Mouse (Mus musculus): ENCODE measurements around the gene Npr3. TPM values are rescaled to one million over a fixed set of nuclear protein-coding genes. Genes with fewer than 3 reads are reported as not detected.

Gene Npr3
- polyA plus RNA-seq, 1 experiment from 2014 or later, result 8.1 TPM

GRCm38 (mm10) chr15:11877273-11877672 is 29.8 kb downstream of the Npr3 start:
- no peak overlapping the region for H3K4me3 ChIP-seq (replicated peaks)
- H3K4me2 ChIP-seq (replicated peaks), result no peak overlapping the region
- H3K36me3 ChIP-seq, result no peaks in the 10 kb centered on the region
- H3K9ac ChIP-seq, result no peak overlapping the region
- ATAC-seq, result no peak
- H3K27me3 ChIP-seq (replicated peaks), result no peaks in the 10 kb centered on the region
- no peaks in the 10 kb centered on the region for H3K4me1 ChIP-seq (replicated peaks)
- H3K27ac ChIP-seq, result no peak overlapping the region
- WGBS, result 75% methylated on average over 2 of the region's 2 CpGs
- no peaks in the 10 kb centered on the region for H3K9me3 ChIP-seq

- Histone ChIP-seq H3K27ac (no peak overlapping the region), H3K36me3 (no peaks in the 10 kb centered on the region)
- no peak for ATAC-seq
These were observed 40.2 kb downstream of the Npr3 start for GRCm38 (mm10) chr15:11866918-11867317.

GRCm38 (mm10) chr15:11863540-11863818 is 43.6 kb downstream of the Npr3 start:
- Histone ChIP-seq H3K27me3 (replicated peaks) (no peaks in the 10 kb centered on the region), H3K4me3 (replicated peaks) (no peak overlapping the region), H3K27ac (no peak overlapping the region), H3K36me3 (no peaks in the 10 kb centered on the region), H3K4me2 (replicated peaks) (no peak overlapping the region), H3K9ac (no peak overlapping the region), H3K4me1 (replicated peaks) (0 out of 2 replicates have a peak, but pooled peaks cover 3% of the 10 kb centered on the region), H3K9me3 (no peaks in the 10 kb centered on the region)
- 86% methylated on average over 6 of the region's 6 CpGs for WGBS
- ATAC-seq, result no peak

More at GRCm38 (mm10) chr15:11866918-11867317, 40.2 kb downstream of the Npr3 start:
- 0 out of 2 replicates have a peak, but pooled peaks cover 3% of the 10 kb centered on the region for H3K4me1 ChIP-seq (replicated peaks)
- no peaks in the 10 kb centered on the region for H3K27me3 ChIP-seq (replicated peaks)
- no peaks in the 10 kb centered on the region for H3K9me3 ChIP-seq
- H3K4me2 ChIP-seq (replicated peaks), result no peak overlapping the region
- no peak overlapping the region for H3K4me3 ChIP-seq (replicated peaks)
- no peak overlapping the region for H3K9ac ChIP-seq
- WGBS, result 87% methylated on average over 3 of the region's 3 CpGs

GRCm38 (mm10) chr15:11862785-11863539 is 44.1 kb downstream of the Npr3 start:
- Histone ChIP-seq H3K27me3 (replicated peaks) (no peaks in the 10 kb centered on the region), H3K4me2 (replicated peaks) (no peak overlapping the region), H3K4me3 (replicated peaks) (no peak overlapping the region), H3K36me3 (no peaks in the 10 kb centered on the region), H3K4me1 (replicated peaks) (0 out of 2 replicates have a peak, but pooled peaks cover 3% of the 10 kb centered on the region), H3K9me3 (no peaks in the 10 kb centered on the region), H3K27ac (no peak overlapping the region), H3K9ac (no peak overlapping the region)
- WGBS, result 69% methylated on average over 15 of the region's 15 CpGs
- ATAC-seq, result no peak

GRCm38 (mm10) chr15:11862253-11862652 is 44.8 kb downstream of the Npr3 start:
- 88% methylated on average over 7 of the region's 7 CpGs for WGBS
- no peak for ATAC-seq
- H3K27ac ChIP-seq, result no peak overlapping the region

GRCm38 (mm10) chr15:11860259-11860658 is 46.8 kb downstream of the Npr3 start:
- H3K9ac ChIP-seq, result no peak overlapping the region
- H3K4me3 ChIP-seq (replicated peaks), result no peak overlapping the region
- no peaks in the 10 kb centered on the region for H3K27me3 ChIP-seq (replicated peaks)
- no peaks in the 10 kb centered on the region for H3K9me3 ChIP-seq
- 91% methylated on average over 2 of the region's 2 CpGs for WGBS
- no peak overlapping the region for H3K4me2 ChIP-seq (replicated peaks)
- H3K27ac ChIP-seq, result no peak overlapping the region
- H3K36me3 ChIP-seq, result no peaks in the 10 kb centered on the region
- ATAC-seq, result no peak
- 0 out of 2 replicates have a peak, but pooled peaks cover 3% of the 10 kb centered on the region for H3K4me1 ChIP-seq (replicated peaks)

More at GRCm38 (mm10) chr15:11862253-11862652, 44.8 kb downstream of the Npr3 start:
- H3K4me3 ChIP-seq (replicated peaks), result no peak overlapping the region
- H3K27me3 ChIP-seq (replicated peaks), result no peaks in the 10 kb centered on the region
- 0 out of 2 replicates have a peak, but pooled peaks cover 3% of the 10 kb centered on the region for H3K4me1 ChIP-seq (replicated peaks)
- no peak overlapping the region for H3K4me2 ChIP-seq (replicated peaks)
- H3K9me3 ChIP-seq, result no peaks in the 10 kb centered on the region
- H3K36me3 ChIP-seq, result no peaks in the 10 kb centered on the region
- no peak overlapping the region for H3K9ac ChIP-seq

GRCm38 (mm10) chr15:11859829-11860228 is 47.3 kb downstream of the Npr3 start:
- Histone ChIP-seq H3K27me3 (replicated peaks) (no peaks in the 10 kb centered on the region), H3K4me1 (replicated peaks) (0 out of 2 replicates have a peak, but pooled peaks cover 3% of the 10 kb centered on the region), H3K4me2 (replicated peaks) (no peak overlapping the region), H3K36me3 (no peaks in the 10 kb centered on the region), H3K9ac (no peak overlapping the region), H3K27ac (no peak overlapping the region), H3K9me3 (no peaks in the 10 kb centered on the region), H3K4me3 (replicated peaks) (no peak overlapping the region)
- WGBS, result 91% methylated on average over 3 of the region's 3 CpGs
- no peak for ATAC-seq

GRCm38 (mm10) chr15:11858411-11858810 is 48.7 kb downstream of the Npr3 start:
- ATAC-seq, result no peak

GRCm38 (mm10) chr15:11845204-11846062 is 61.7 kb downstream of the Npr3 start:
- WGBS, result 77% methylated on average over 16 of the region's 16 CpGs

More at GRCm38 (mm10) chr15:11858411-11858810, 48.7 kb downstream of the Npr3 start:
- H3K27ac ChIP-seq, result no peak overlapping the region
- H3K9ac ChIP-seq, result no peak overlapping the region
- no peak overlapping the region for H3K4me2 ChIP-seq (replicated peaks)
- no peak overlapping the region for H3K4me3 ChIP-seq (replicated peaks)
- no peaks in the 10 kb centered on the region for H3K9me3 ChIP-seq
- H3K27me3 ChIP-seq (replicated peaks), result no peaks in the 10 kb centered on the region
- no peaks in the 10 kb centered on the region for H3K36me3 ChIP-seq
- H3K4me1 ChIP-seq (replicated peaks), result 0 out of 2 replicates have a peak, but pooled peaks cover 3% of the 10 kb centered on the region
- WGBS, result 91% methylated on average over 6 of the region's 6 CpGs

GRCm38 (mm10) chr15:11844115-11844514 is 63.0 kb downstream of the Npr3 start:
- 81% methylated on average over 6 of the region's 6 CpGs for WGBS
- Histone ChIP-seq H3K36me3 (no peaks in the 10 kb centered on the region), H3K9me3 (no peaks in the 10 kb centered on the region), H3K27ac (no peak overlapping the region), H3K27me3 (replicated peaks) (no peaks in the 10 kb centered on the region), H3K4me1 (replicated peaks) (no peaks in the 10 kb centered on the region), H3K4me2 (replicated peaks) (no peak overlapping the region), H3K4me3 (replicated peaks) (no peak overlapping the region), H3K9ac (no peak overlapping the region)
- ATAC-seq, result no peak

More at GRCm38 (mm10) chr15:11845204-11846062, 61.7 kb downstream of the Npr3 start:
- no peak overlapping the region for H3K27ac ChIP-seq
- H3K9me3 ChIP-seq, result no peaks in the 10 kb centered on the region
- no peaks in the 10 kb centered on the region for H3K4me1 ChIP-seq (replicated peaks)
- H3K27me3 ChIP-seq (replicated peaks), result no peaks in the 10 kb centered on the region
- ATAC-seq, result no peak
- H3K36me3 ChIP-seq, result no peaks in the 10 kb centered on the region
- no peak overlapping the region for H3K9ac ChIP-seq
- no peak overlapping the region for H3K4me2 ChIP-seq (replicated peaks)
- no peak overlapping the region for H3K4me3 ChIP-seq (replicated peaks)

- WGBS, result 52% methylated on average over 4 of the region's 4 CpGs
- ATAC-seq, result no peak
These were observed 65.3 kb downstream of the Npr3 start for GRCm38 (mm10) chr15:11841828-11842227.

GRCm38 (mm10) chr15:11835913-11836312 is 71.2 kb downstream of the Npr3 start:
- H3K27ac ChIP-seq, result no peak overlapping the region
- H3K9me3 ChIP-seq, result no peaks in the 10 kb centered on the region
- no peak overlapping the region for H3K9ac ChIP-seq
- WGBS, result 58% methylated on average over 1 of the region's 1 CpGs
- 0 out of 2 replicates have a peak, but pooled peaks cover 3% of the 10 kb centered on the region for H3K4me1 ChIP-seq (replicated peaks)
- no peak for ATAC-seq
- no peak overlapping the region for H3K4me3 ChIP-seq (replicated peaks)
- H3K27me3 ChIP-seq (replicated peaks), result no peaks in the 10 kb centered on the region
- H3K36me3 ChIP-seq, result no peaks in the 10 kb centered on the region
- H3K4me2 ChIP-seq (replicated peaks), result no peak overlapping the region

More at GRCm38 (mm10) chr15:11841828-11842227, 65.3 kb downstream of the Npr3 start:
- H3K4me3 ChIP-seq (replicated peaks), result no peak overlapping the region
- H3K27me3 ChIP-seq (replicated peaks), result no peaks in the 10 kb centered on the region
- no peaks in the 10 kb centered on the region for H3K9me3 ChIP-seq
- no peaks in the 10 kb centered on the region for H3K4me1 ChIP-seq (replicated peaks)
- no peak overlapping the region for H3K4me2 ChIP-seq (replicated peaks)
- no peak overlapping the region for H3K9ac ChIP-seq
- H3K27ac ChIP-seq, result no peak overlapping the region
- H3K36me3 ChIP-seq, result no peaks in the 10 kb centered on the region
